Mouse (Mus musculus) spleen, adult 2 months (tissue): ENCODE results near the gene Mrpl55.

Experiments used
- CTCF ChIP-seq: fragments of 200-500 bp; IDR thresholded peaks from 2 replicates; pipeline ENCODE4 v1.5.1; 2011; ENCODE audit warnings: mild to moderate bottlenecking, inconsistent platforms; ENCODE audit not compliant: insufficient read depth, insufficient read length, insufficient replicate concordance; ENCODE audit errors: extremely low read depth
- POLR2A ChIP-seq: fragments of 200-500 bp; IDR thresholded peaks from 2 replicates; pipeline ENCODE4 v1.6.1; 2011; ENCODE audit warnings: low read depth, low read length, inconsistent platforms

GRCm38 (mm10) chr11:59185490-59185889, 16.8 kb upstream of the Mrpl55 start:
- no peak for TF ChIP-seq CTCF
- TF ChIP-seq POLR2A = no peak
